Mouse (Mus musculus) layer of hippocampus, adult 2 months (tissue): Measurements from ENCODE around the gene Naa40. TPM values are rescaled to one million over a fixed set of nuclear protein-coding genes. Genes with fewer than 3 reads are reported as not detected.

Source experiments
- DNase-seq, 2 experiments: peaks; one replicate each; pipeline ENCODE4 v3.0.0; 2022; ENCODE audit warnings: low spot score in 2 of 2
- H3K27ac ChIP-seq: fragments of 200-600 bp; 2 replicates; pipeline ENCODE4 v1.8.1; 2022
- H3K4me3 ChIP-seq: fragments of 200-600 bp; 2 replicates; pipeline ENCODE4 v1.8.1; 2022; ENCODE audit warnings: mild to moderate bottlenecking
- CTCF ChIP-seq: fragments of 200-600 bp; conservative IDR thresholded peaks from 2 replicates; pipeline ENCODE4 v1.8.1; 2022; ENCODE audit warnings: antibody characterized with exemption, mild to moderate bottlenecking, moderate library complexity
- total RNA-seq, 2 experiments: library from RNA; stranded (reverse); gene quantifications; 2 replicates each; pipeline ENCODE4 v1.2.3; 2021

Gene Naa40
- total RNA-seq, 2 experiments from 2014 or later = 34.2 to 38.1 TPM

DNA sequence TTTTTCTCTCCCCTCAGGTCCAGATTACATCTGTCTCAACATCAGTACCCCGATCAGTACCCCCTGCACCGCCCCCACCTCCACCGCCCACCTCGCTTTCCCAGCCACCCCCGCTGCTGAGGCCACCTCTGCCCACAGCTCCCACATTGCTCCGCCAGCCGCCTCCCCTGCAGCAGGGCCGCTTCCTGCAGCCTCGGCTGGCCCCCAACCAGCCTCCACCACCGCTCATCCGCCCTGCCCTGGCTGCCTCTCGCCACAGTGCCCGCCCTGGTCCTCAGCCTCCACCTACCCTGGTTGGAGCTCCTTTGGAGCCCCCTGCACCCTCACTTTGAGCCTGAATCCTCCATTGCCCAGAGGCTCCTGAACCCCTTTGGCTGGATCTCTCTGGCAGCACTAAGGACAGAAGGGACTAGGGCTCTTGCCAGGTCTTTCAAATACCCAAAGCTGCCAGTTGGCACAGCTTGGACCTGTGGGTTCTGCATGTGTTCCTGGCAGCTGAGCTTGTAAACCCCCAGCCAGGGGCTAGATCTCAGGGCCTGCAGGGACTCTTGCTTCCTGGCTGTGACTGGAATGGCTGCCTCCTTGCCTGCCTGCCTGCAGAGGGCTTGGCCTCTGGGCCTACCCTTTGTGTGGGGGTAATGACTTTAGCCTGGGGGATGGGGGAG lies 33.5 kb upstream of the Naa40 start:
- Histone ChIP-seq H3K27ac (peak overlapping the region; percentile 92), H3K4me3 (no peak overlapping the region)
- TF ChIP-seq CTCF = no peak
- DNase-seq = peak; percentile 62 to 67

DNA sequence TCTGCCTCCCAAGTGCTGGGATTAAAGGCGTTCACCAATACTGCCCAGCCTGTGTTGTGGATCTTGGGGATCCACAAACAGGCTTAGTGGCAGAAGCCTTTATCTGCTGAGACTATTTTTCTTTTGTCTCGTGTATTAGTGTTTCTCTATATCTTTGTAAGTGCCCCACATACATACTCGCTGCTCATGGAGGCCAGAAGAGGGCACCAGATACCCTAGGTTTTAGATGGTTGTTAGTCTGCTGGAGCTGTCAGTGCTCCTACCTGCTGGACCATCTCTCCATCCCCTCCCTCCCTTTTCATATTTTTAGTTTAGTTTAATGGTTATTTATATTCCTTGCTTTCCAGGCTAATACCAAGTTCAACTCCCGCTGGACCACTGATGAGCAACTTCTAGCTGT lies 32.5 kb upstream of the Naa40 start:
- H3K4me3 ChIP-seq = no peak overlapping the region
- peak overlapping the region; percentile 92; the same call in 1 of the 2 replicates for H3K27ac ChIP-seq
- DNase-seq = no peak
- peak; percentile 64 for TF ChIP-seq CTCF

DNA sequence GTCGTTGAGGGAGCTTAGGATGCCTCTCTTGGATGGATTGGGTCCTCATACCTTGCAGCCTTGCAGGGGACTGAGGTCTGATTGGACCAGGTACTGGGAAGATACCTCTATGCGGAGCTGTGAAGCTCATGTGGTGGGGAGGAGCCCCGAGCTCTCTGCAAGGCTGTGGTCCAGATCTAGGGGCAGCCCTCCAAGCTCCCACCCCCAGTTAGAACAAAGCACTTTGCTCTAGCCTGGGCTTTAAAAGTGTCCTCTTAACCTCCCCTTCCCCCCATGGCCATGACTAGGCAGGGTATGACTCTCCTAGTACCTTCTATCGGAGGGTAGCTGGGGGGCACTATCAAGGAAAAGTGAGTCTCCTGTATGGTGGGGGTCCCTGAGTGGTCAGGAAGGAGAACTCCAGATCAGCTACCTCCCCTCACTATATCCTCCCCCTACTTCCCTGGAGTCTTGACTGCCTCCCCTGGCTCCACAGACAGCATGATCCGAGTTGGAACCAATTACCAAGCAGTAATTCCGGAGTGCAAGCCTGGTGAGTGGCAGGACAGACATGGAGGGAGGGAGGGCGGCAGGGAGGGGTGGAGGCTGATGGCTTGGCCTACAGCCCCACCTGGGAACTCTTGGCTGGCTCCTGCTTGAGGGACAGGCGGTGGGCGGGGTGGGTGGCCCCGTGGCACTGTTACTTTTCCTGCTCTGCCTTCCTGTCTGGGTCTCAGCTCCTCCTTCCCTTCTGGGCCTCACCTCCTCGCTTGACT lies 28.5 kb upstream of the Naa40 start:
- no peak for TF ChIP-seq CTCF
- peak overlapping the region; percentile 71 for H3K4me3 ChIP-seq
- no peak for DNase-seq
- peak overlapping the region; percentile 93 for H3K27ac ChIP-seq

DNA sequence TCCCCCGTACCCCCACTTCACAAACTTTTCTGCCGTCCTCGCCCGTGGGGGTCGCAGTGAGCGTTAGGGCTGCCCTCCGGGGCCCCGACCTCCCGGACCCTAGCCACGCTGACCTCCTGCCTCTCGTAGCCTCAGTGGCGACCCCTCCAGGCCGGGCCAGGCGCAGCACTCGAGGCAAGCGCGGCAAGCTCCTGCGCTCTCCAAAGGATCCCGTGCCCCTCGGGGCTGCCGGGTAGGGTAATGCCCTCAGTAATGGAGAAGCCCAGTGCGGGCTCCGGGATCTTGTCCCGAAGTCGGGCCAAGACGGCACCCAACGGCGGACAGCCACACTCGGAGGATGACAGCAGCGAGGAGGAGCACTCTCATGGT lies 27.7 kb upstream of the Naa40 start:
- Histone ChIP-seq H3K27ac (peak overlapping the region; percentile 93), H3K4me3 (peak overlapping the region; percentile 71)
- TF ChIP-seq CTCF = peak; percentile 88
- peak in 1 of 2 experiments; percentile 73 for DNase-seq

DNA sequence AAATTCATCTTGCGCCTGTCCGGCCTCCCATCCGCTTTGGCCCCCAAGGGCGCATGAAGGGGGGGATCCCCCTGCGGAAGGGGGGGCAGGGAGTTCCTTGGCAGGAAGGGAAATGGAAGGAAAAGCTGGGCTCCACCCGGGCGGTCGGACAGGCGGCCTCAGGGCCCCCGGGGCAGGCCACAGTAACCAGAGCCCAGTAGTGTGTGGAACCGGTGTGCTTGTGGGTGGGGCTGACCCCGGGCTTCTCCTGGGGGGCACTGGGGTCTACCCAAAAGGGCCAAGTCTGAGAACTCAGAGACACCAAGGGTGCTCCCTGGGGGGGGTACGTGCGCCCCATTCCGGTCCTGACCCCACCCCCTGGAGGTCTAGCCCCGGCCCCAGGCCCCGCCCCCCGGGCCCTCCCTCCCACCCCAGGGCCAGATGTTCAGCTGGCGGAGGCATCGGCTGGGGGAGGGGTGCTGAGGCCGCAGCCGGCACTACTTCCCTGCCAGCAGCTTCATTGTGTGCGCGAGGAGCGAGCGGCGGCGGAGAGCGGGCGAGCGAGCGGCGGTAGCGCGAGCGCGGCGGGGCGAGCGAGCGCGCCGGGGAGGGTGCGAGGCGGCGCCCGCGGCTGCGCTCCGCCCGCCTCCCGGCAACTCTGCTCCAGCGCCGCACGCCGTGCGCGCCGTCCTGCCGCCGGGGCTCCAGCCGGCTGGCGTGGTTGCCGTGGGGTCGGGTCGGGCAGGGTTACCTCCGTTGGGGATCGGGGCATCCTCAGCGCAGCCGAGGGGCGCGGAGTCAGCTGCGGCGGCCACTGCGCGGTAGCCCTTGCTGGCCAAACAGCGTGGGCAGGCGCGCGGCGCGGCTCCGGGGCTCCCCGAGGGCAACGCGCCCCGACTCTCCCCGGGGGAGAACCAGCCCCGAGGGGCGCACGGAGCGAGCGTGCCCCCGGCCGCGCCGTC lies 27.1 kb upstream of the Naa40 start:
- DNase-seq = peak in 1 of 2 experiments; percentile 78
- H3K27ac ChIP-seq = peak overlapping the region; percentile 93
- no peak for TF ChIP-seq CTCF
- H3K4me3 ChIP-seq = peak overlapping the region; percentile 71

DNA sequence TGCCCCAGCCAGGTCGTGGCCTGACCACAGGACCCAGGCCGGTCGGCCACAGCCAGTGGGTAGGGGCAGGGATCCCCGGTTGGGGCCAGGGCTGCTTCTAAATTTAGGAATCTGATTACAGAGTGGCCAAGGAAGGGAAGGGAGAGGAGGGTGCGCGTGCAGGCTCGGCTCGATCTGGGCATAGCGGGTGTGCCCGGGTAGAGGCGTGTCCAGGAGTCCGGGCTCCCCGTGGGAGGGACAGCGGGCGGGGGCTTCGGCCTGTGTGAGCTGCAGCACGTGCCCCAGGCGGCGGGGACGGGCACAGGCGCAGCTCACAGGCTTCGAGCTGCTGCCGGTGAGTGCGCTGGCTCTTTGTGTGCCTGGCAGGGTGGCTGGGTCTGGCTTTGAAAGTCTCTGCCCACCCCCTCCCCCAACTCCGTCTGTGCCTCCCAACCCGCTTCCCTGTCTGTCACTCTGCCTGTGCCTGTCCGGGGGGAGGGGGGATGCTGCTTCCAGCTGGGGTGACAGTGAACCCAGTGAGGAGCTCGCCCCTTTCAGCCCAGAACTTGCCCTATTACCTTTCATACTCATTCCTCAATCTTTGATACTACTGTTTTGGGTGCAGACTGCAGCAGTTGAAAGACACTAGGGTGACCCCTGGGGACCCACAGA lies 26.2 kb upstream of the Naa40 start, which contains the start of gene Rcor2:
Rcor2 (plus strand) TSS at position 235 of the 651 bp plus-strand sequence.
- peak; percentile 60 to 64 for DNase-seq
- H3K27ac ChIP-seq = peak within 1 kb of the TSS; percentile 93
- TF ChIP-seq CTCF = no peak
- H3K4me3 ChIP-seq = peak within 1 kb of the TSS; percentile 71

DNA sequence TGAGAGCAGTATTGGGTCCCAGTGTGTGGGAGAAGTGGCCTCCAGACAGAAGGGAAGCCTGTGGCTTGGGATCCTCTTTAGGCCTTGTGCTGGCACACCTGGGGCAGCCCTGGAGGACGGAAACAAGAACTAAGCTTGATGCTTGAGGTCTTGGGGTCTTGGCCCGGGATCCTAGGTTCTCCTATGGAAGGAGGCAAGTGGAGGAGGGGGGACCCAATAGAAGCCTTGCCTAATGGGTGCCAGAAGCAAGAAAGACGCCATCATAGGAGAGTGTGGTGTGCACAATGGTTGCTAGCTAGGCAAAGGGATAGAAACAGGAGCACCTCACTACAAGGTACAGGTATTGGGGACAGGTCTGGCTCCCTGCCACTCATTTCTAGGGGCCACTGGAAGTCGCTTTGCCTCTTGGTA lies 25.4 kb upstream of the Naa40 start:
- Histone ChIP-seq H3K4me3 (no peak overlapping the region), H3K27ac (peak overlapping the region; percentile 93)
- no peak for TF ChIP-seq CTCF
- no peak for DNase-seq

DNA sequence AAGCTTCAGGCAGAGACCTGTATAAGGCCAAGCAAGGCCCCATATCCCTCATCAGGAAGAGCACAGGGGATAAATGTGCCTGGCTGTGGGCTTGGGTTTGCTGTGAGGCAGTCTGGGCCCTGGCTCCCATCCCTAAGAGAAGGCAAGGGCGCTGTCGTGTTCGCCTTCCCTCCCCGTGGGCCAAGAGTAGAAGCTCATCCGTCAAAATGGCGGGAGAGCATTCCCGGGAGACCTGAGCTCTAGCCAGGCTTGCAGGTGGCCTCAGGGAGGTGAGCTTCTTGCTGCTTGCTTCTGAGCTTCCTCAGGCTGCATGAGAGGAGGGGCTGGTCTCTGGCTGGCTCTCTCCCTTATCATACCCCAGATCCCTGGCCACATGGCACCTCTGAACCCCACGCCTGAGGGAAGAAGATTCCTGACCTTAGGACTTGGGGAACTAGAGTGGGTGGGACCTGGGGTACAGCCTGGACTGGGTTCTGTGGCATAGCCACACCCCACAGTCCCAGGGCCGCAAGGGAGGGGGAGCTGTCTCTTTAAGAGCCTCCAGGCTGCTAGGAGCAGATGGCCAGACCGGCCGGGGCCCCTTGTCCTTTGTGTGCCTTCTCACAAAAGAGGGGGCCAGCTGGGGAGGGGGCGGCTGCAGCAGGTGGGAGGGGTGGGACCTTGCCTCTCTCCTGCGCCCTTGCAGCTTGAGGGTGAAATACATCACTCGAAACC lies 24.7 kb upstream of the Naa40 start:
- TF ChIP-seq CTCF = no peak

DNA sequence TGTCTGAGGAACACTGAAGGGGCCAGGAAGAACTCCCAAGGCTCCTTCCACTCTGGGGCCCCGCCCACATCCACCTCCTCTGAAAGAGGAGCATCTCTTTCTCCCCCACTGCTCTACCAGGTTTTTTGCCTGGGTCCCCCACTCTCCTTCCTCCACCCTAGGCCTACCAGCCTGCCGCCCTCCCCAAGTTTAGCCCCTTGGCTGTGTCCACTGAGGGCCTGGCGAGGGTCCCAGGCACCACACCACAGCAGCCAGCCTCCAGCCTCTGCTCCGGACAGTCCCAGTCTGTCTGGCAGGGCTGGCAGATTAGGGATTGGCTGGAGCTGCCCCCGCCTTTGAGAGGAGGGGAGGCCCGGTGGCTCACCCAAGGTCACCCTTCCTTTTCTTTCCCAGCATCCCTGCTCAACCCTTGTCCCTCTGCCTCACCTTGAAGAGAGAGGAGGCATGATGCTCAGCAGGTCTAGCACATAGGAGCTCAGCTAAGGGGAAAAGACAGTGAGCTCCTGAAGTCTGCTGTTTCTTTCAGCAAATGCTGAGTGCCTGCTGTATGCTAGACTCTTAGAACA lies 23.9 kb upstream of the Naa40 start:
- no peak for TF ChIP-seq CTCF
- DNase-seq = no peak
- H3K27ac ChIP-seq = peak overlapping the region; percentile 93

More for the DNA sequence above, 24.7 kb upstream of the Naa40 start:
- DNase-seq = no peak
- H3K4me3 ChIP-seq = no peak overlapping the region
- peak overlapping the region; percentile 93 for H3K27ac ChIP-seq

DNA sequence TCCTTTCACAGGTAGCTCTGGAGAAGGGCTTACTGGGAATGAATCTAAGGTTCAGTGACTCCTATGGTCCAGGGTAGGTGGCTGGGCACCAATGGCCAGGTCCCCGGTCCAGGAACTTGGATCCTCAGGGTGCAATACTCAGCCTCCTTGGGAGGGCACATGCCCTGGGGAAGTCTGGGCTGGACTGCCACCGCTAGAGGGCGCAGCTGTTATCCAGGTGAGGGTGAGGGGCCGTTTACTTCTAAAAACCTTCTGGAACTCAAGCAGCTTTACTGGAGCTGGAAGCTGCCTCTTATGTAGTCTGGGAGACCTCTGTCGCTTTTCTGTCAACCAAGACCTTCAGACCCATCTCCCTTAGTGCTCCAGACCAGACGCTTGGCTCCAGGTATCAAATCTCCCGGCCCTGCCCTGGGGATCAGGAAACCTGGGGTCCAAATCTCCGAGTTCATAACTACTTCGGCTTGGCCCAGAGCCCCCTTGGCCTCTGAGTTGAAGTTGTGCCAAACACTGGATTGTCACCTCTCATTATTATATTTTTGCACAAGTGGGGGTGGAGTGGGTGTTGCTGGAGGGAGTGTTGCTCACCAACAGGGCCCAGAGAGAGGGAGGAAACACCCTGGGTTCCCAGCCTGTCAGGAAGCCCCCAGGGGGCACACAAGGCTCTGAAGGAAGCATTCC lies 23.2 kb upstream of the Naa40 start:
- peak in 1 of 2 experiments; percentile 80 for DNase-seq
- peak overlapping the region; percentile 93; the same call in 1 of the 2 replicates for H3K27ac ChIP-seq
- no peak overlapping the region for H3K4me3 ChIP-seq
- peak; percentile 96 for TF ChIP-seq CTCF

More for the DNA sequence above, 23.9 kb upstream of the Naa40 start:
- no peak overlapping the region for H3K4me3 ChIP-seq

DNA sequence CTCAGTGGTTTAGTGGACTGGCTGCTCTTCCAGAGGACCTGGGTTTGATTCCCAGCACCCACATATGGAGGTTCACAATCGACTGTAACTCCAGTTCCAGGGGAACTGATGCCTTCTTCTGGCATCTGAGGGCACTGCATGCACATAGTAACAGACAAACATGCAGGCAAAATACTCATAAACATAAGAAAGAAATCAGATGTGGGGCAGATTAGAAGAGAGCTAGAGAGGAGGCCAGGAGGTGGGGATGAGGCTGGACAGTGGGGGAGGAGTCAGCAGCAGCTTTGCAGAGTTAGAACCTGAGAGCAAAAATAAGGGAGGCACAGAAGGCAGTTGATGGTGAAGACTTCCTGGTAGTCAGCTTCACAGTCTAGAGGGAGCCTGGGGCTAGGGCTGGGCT lies 21.6 kb upstream of the Naa40 start:
- H3K4me3 ChIP-seq = no peak overlapping the region
- no peak for DNase-seq
- no peak overlapping the region for H3K27ac ChIP-seq
- TF ChIP-seq CTCF = no peak
